20 mouse cellular contexts compared by ENCODE assay signal in the genomic region with DNA sequence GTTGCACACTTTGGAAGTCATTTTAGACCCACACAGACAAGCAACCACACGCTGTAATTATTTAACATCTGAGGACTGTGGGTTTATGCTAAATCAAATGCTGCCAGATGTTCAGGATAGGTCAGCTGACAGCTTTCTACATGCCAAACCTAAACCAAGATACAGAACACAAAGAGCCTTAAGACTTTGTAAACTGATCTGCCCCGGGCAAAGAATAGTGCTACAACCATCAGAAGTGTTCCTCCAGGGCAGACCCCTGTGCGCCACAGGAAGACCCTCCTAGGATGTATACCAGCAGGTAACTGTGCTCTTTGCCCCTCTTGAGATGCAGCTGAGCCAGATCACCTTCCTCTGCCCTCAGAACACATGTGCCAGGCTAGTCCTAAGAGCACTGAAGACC.
DNase-seq lines count a peak whose midpoint lies in the region; ATAC-seq and TF ChIP-seq lines count a peak whose summit lies in the region.
"Had no signal": no experiment of that assay in that cellular context is flagged by ENCODE, and none has a peak within 500 bp of the region (broad histone marks: within the 10 kb centered on the region; RNA-seq: fewer than 3 reads in every experiment).

No protein-coding gene starts in this region.

- H3K36me3 ChIP-seq in embryonic facial prominence, embryonic 10.5 days (replicated peaks) = no peaks in the 10 kb centered on the region
- no peaks in the 10 kb centered on the region for H3K36me3 ChIP-seq in limb, embryonic 10.5 days
- no peaks in the 10 kb centered on the region for H3K36me3 ChIP-seq in neural tube, embryonic 15.5 days
- H3K36me3 ChIP-seq: forebrain, embryonic 15.5 days; G1E had no signal

- no peaks in the 10 kb centered on the region for H3K9me3 ChIP-seq in embryonic facial prominence, embryonic 10.5 days
- H3K9me3 ChIP-seq in limb, embryonic 10.5 days (replicated peaks) = no peaks in the 10 kb centered on the region
- H3K9me3 ChIP-seq in neural tube, embryonic 15.5 days (replicated peaks) = no peaks in the 10 kb centered on the region
- H3K9me3 ChIP-seq: forebrain, embryonic 15.5 days; G1E; megakaryocyte, embryonic 14.5 days had no signal

- ATAC-seq in neural tube, embryonic 15.5 days (ENCODE audit: low FRiP score) = 0 out of 2 replicates have a peak, but pooled peaks have one; percentile 20
- ATAC-seq: forebrain, embryonic 15.5 days; inflammation-experienced regulatory T-cells, adult 6 months had no signal

- H3K9ac ChIP-seq in neural tube, embryonic 15.5 days (replicated peaks) = no peak overlapping the region
- H3K9ac ChIP-seq: forebrain, embryonic 15.5 days had no signal

- H3K27me3 ChIP-seq in embryonic facial prominence, embryonic 10.5 days (replicated peaks; ENCODE audit: low read depth, poor library complexity, severe bottlenecking) = no peaks in the 10 kb centered on the region
- H3K27me3 ChIP-seq in limb, embryonic 10.5 days (ENCODE audit: low read depth, poor library complexity, severe bottlenecking) = no peaks in the 10 kb centered on the region
- no peaks in the 10 kb centered on the region for H3K27me3 ChIP-seq in neural tube, embryonic 15.5 days (replicated peaks)
- H3K27me3 ChIP-seq: forebrain, embryonic 15.5 days had no signal

- no peak for TF ChIP-seq CTCF in layer of hippocampus, adult 2 months (conservative IDR thresholded peaks at IDR 0.05)

- H3K4me2 ChIP-seq in neural tube, embryonic 15.5 days = no peak overlapping the region
- H3K4me2 ChIP-seq: forebrain, embryonic 15.5 days had no signal

- peak in 1 of 2 experiments; percentile 7 for DNase-seq in layer of hippocampus, adult 2 months (ENCODE audit: low spot score in 2 of 2)
- no peak for DNase-seq in layer of hippocampus, postnatal 36 days
- peak; percentile 36 for DNase-seq in embryonic facial prominence, embryonic 10.5 days (ENCODE audit: low spot score)
- DNase-seq in limb, embryonic 10.5 days (ENCODE audit: low spot score) = no peak
- DNase-seq in testis, postnatal 14 days (ENCODE audit: low spot score) = no peak
- DNase-seq in cerebellum, postnatal 25 days = no peak
- DNase-seq: adrenal gland, adult 2 months; cerebellum, adult 11-12 months; cerebellum, postnatal 36 days; gastrocnemius, adult 2 months; lung, postnatal 10 days; retina, postnatal 1 day; thymus, adult 18-20 months had no signal

- peak overlapping the region; percentile 73; the same call in 1 of the 2 replicates for H3K27ac ChIP-seq in layer of hippocampus, adult 2 months
- H3K27ac ChIP-seq in embryonic facial prominence, embryonic 10.5 days (replicated peaks) = peak overlapping the region; percentile 51; the same call in 1 of the 2 replicates
- H3K27ac ChIP-seq in limb, embryonic 10.5 days = peak overlapping the region; percentile 21; the same call in 1 of the 2 replicates
- H3K27ac ChIP-seq in neural tube, embryonic 15.5 days (replicated peaks) = no peak overlapping the region
- H3K27ac ChIP-seq: forebrain, embryonic 15.5 days; gastrocnemius, adult 2 months; kidney, postnatal 0 days; left cerebral cortex, adult 2 months had no signal

- no peak overlapping the region for H3K4me3 ChIP-seq in layer of hippocampus, adult 2 months
- H3K4me3 ChIP-seq in embryonic facial prominence, embryonic 10.5 days = no peak overlapping the region
- no peak overlapping the region for H3K4me3 ChIP-seq in limb, embryonic 10.5 days
- no peak overlapping the region for H3K4me3 ChIP-seq in neural tube, embryonic 15.5 days (replicated peaks)
- H3K4me3 ChIP-seq: forebrain, embryonic 15.5 days; gastrocnemius, adult 2 months; left cerebral cortex, adult 2 months; megakaryocyte, embryonic 14.5 days had no signal

- 46% methylated on average over 3 of the region's 3 CpGs for WGBS in embryonic facial prominence, embryonic 10.5 days
- 85% methylated on average over 3 of the region's 3 CpGs for WGBS in limb, embryonic 10.5 days
- 67% methylated on average over 3 of the region's 3 CpGs for WGBS in neural tube, embryonic 15.5 days

- peaks cover 39% of the 10 kb centered on the region for H3K4me1 ChIP-seq in embryonic facial prominence, embryonic 10.5 days
- peaks cover 12% of the 10 kb centered on the region for H3K4me1 ChIP-seq in limb, embryonic 10.5 days
- H3K4me1 ChIP-seq in neural tube, embryonic 15.5 days = 0 out of 2 replicates have a peak, but pooled peaks cover 11% of the 10 kb centered on the region
- H3K4me1 ChIP-seq: forebrain, embryonic 15.5 days had no signal
